Mouse (Mus musculus) adrenal gland, adult 10 weeks (tissue): ENCODE data around the gene Ssb. TPM values are rescaled to one million over a fixed set of nuclear protein-coding genes. Genes with fewer than 3 reads are reported as not detected.

ENCODE experiments used
- polyA plus RNA-seq: library from polyadenylated mRNA; stranded (reverse); fragments of 350-450 nt; fragmentation: Illumina TruSeq; extraction: RNeasy Lipid Tissue Mini Kit (QIAGEN cat#74804); gene quantifications from one replicate; pipeline ENCODE4 v1.2.3, GENCODE M21; 2014; ENCODE audit warnings: low read depth, low replicate concordance

Gene Ssb
- polyA plus RNA-seq = 1,065 TPM

DNA sequence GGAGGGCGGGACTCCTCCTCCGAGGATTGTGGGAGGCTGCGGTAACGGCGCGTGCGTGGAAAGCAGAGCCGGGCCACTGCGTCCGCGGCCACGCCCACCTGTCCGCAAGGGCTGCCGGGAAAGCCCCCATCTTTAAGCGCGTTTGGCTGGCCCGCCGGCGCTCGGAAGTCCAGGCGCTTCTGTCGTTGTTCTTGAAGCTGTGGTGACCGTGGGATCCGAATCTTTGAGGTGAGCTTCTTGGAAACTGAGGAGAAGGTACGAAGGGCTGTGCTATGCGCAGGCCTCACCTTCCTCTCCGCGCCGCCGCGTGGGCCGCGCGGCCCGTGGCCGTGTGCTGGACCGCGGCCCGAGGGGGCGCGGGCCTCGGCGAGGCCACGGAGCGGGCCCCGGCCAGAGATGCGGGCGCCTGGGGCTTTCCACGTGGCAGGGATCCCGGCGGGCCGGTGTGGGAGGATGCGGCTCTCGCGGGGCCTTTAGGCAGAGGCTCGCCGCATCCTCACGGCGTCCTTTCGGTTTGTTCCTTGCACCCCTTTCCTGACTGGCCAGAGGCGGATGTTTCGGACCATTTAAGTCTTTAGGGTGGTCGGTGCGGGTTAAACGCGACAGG is at the start of gene Ssb:
Gene Ssb (plus strand): TSS at position 78 of the 607 bp plus-strand sequence.

DNA sequence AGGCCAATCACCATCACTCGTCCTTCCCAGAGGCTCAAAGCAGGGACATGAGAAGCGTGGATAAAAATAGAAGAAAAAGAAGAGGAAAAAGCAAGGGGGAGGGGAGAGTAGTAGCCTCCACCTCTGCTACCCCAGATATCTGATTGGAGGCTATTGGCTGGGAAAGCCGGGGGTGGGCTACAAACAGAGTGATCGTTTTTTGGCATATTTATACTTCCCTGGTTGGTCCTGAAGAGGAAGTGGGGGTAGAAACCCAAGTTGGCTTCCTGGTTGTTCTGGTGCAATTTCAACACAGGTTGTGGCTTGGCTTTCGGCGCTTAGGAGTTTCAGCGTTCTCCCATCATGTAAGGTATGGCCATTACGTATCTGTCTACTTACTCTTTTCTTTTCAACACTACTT is 39.7 kb upstream of the Ssb start, which contains the start of gene Klhl23:
Gene Klhl23 (plus strand): TSS at position 234 of the 400 bp plus-strand sequence.

GRCm38 (mm10) chr2:69885451-69886305 is 24.3 kb downstream of the Ssb start, which contains the start of gene Mettl5:
Gene Mettl5 (minus strand): TSS chr2:69885615.

GRCm38 (mm10) chr2:69897039-69897617 is 35.8 kb downstream of the Ssb start, which contains the start of gene Ubr3:
Gene Ubr3 (plus strand): TSS chr2:69897246.

Other genes with a start within 250 kb of the Ssb start
- 36.8 TPM for gene Bbs5, start 214.4 kb upstream of the Ssb start, polyA plus RNA-seq
- 3.6 TPM for gene Klhl41, start 191.4 kb upstream of the Ssb start, polyA plus RNA-seq
- 48.7 TPM for gene Fastkd1, start 148.0 kb upstream of the Ssb start, polyA plus RNA-seq
- gene Ppig, start 139.0 kb upstream of the Ssb start, polyA plus RNA-seq = 241 TPM
- 8.2 TPM for gene Ccdc173, start 72.0 kb upstream of the Ssb start, polyA plus RNA-seq
- gene Phospho2, start 71.9 kb upstream of the Ssb start, polyA plus RNA-seq = 107 TPM
- gene Klhl23, start 39.6 kb upstream of the Ssb start, polyA plus RNA-seq = 33.4 TPM
- gene Mettl5, start 24.1 kb downstream of the Ssb start, polyA plus RNA-seq = 47.0 TPM
- 164 TPM for gene Ubr3, start 35.7 kb downstream of the Ssb start, polyA plus RNA-seq
- gene Myo3b, start 177.6 kb downstream of the Ssb start, polyA plus RNA-seq = not detected